Mouse (Mus musculus) liver, embryonic 14.5 days (tissue): ENCODE measurements around the gene Paip2b. TPM values are rescaled to one million over a fixed set of nuclear protein-coding genes. Genes with fewer than 3 reads are reported as not detected.

Source experiments
- ATAC-seq: fragments of 200-750 bp; cut with Nextera tagmentation; 2 replicates; pipeline ENCODE4 v1.8.0; 2017; ENCODE audit warnings: moderate number of reproducible peaks, mild to moderate bottlenecking, moderate library complexity; ENCODE audit not compliant: insufficient read depth
- DNase-seq, 3 experiments: peaks; one replicate each; pipeline ENCODE4 v3.0.0-alpha.2; 2012 to 2013; ENCODE audit warnings: low read depth in 3 of 3, low spot score in 3 of 3
- H3K27ac ChIP-seq: fragments of 300-500 bp; sonication (generic); 2 replicates; pipeline ENCODE4 v1.5.1; 2014; ENCODE audit warnings: moderate library complexity, mild to moderate bottlenecking, control low read depth, inconsistent platforms
- H3K27me3 ChIP-seq: fragments of 300-500 bp; sonication (generic); 2 replicates; pipeline ENCODE4 v1.6.1; 2014; ENCODE audit warnings: mild to moderate bottlenecking, low read length, moderate library complexity; ENCODE audit not compliant: control insufficient read depth, insufficient read depth
- H3K36me3 ChIP-seq: fragments of 300-500 bp; sonication (generic); replicated peaks from 2 replicates; pipeline ENCODE4 v1.6.1; 2014; ENCODE audit warnings: low read depth; ENCODE audit not compliant: control insufficient read depth, insufficient read depth
- H3K4me1 ChIP-seq, 2 experiments: fragments of 200-500 bp in 1 of 2; fragments of 300-500 bp in 1 of 2; sonication (generic) in 1 of 2; replicated peaks; 2 replicates each; pipeline ENCODE4 v1.6.1; 2012 to 2014; ENCODE audit warnings: antibody characterized with exemption in 1 of 2, inconsistent platforms in 1 of 2, low read length in 1 of 2; ENCODE audit not compliant: control insufficient read depth in 2 of 2, insufficient read depth in 2 of 2
- H3K4me2 ChIP-seq: fragments of 300-500 bp; sonication (generic); 2 replicates; pipeline ENCODE4 v1.6.1; 2014; ENCODE audit warnings: low read depth, mild to moderate bottlenecking, control low read depth, moderate library complexity
- H3K4me3 ChIP-seq, 2 experiments: fragments of 200-500 bp in 1 of 2; fragments of 300-500 bp in 1 of 2; sonication (generic) in 1 of 2; 2 replicates each; pipeline ENCODE4 v1.5.1; 2012 to 2014; ENCODE audit warnings: low read depth in 2 of 2, low read length in 2 of 2, mild to moderate bottlenecking in 2 of 2, control low read depth in 1 of 2, inconsistent platforms in 1 of 2, moderate library complexity in 1 of 2; ENCODE audit not compliant: insufficient read depth in 1 of 2
- H3K9ac ChIP-seq: fragments of 300-500 bp; sonication (generic); replicated peaks from 2 replicates; pipeline ENCODE4 v1.6.1; 2014; ENCODE audit warnings: mild to moderate bottlenecking, control low read depth, moderate library complexity
- H3K9me3 ChIP-seq: fragments of 300-500 bp; sonication (generic); 2 replicates; pipeline ENCODE4 v1.6.1; 2016; ENCODE audit warnings: low read length, mixed read lengths; ENCODE audit not compliant: control insufficient read depth
- CTCF ChIP-seq: IDR thresholded peaks from 2 replicates; pipeline ENCODE4 v1.5.1; 2016; ENCODE audit warnings: antibody characterized with exemption, low read depth, control low read depth
- EP300 ChIP-seq: IDR thresholded peaks from 2 replicates; pipeline ENCODE4 v1.6.1; 2016; ENCODE audit warnings: antibody characterized with exemption, low read depth
- WGBS: fragments of 180-500 bp; shearing (Covaris S2); extraction: QIAGEN DNeasy Blood & Tissue Kit; methylation state at CpG from one replicate; pipeline ENCODE4 v1.1.7; 2014; ENCODE audit not compliant: insufficient replicate concordance; 5-methylcytosine and 5-hydroxymethylcytosine counted together
- polyA plus RNA-seq, 2 experiments: library from polyadenylated mRNA; depleted of rRNA in 1 of 2; stranded (reverse) in 1 of 2; unstranded in 1 of 2; fragments of >200 nt; fragmentation: Nextera tagmentation in 1 of 2; extraction: Ambion mirVana in 1 of 2; gene quantifications; 2 replicates each; pipeline versions ENCODE4 v1.2.1 to v1.2.3; 2012 to 2014

Paip2b gene
- polyA plus RNA-seq, 2 experiments, result 3.5 to 5.6 TPM

- Histone ChIP-seq H3K27ac (no peak overlapping the region), H3K9ac (no peak overlapping the region), H3K4me1 (peaks cover 0 to 8% of the 10 kb centered on the region in 2 experiments; a peak in 2 of 4 replicates), H3K4me2 (no peak overlapping the region), H3K9me3 (no peaks in the 10 kb centered on the region), H3K27me3 (no peaks in the 10 kb centered on the region), H3K36me3 (no peaks in the 10 kb centered on the region; the same call in 1 of the 2 replicates), H3K4me3 (no peak overlapping the region)
- ATAC-seq, result no peak
- 79% methylated on average over 7 of the region's 7 CpGs for WGBS
- no peak for TF ChIP-seq CTCF
- no peak for TF ChIP-seq EP300
- DNase-seq, result no peak
Measured at GRCm38 (mm10) chr6:83778306-83778705, 53.2 kb downstream of the Paip2b start.

GRCm38 (mm10) chr6:83775638-83776293 is 55.8 kb downstream of the Paip2b start, which contains the start of gene Tex261:
Gene Tex261, minus strand, starts transcription at chr6:83775813.
- peak within 1 kb of the TSS; percentile 85 for H3K9ac ChIP-seq
- H3K4me1 ChIP-seq, result peaks cover 0 to 8% of the 10 kb centered on the region in 2 experiments; a peak in 2 of 4 replicates
- no peaks in the 10 kb centered on the region for H3K27me3 ChIP-seq
- DNase-seq (peak; percentile 66 to 77 (median 68)), ATAC-seq (peak; percentile 92)
- under 1% methylated on average over 45 of the region's 45 CpGs for WGBS
- peak within 1 kb of the TSS; percentile 78 for H3K27ac ChIP-seq
- H3K9me3 ChIP-seq, result no peaks in the 10 kb centered on the region
- peak within 1 kb of the TSS; percentile 73 for H3K4me2 ChIP-seq
- no peaks in the 10 kb centered on the region; the same call in 1 of the 2 replicates for H3K36me3 ChIP-seq
- no peak for TF ChIP-seq EP300
- TF ChIP-seq CTCF, result peak; percentile 85
- peak within 1 kb of the TSS; percentile 68 to 78 for H3K4me3 ChIP-seq

DNA sequence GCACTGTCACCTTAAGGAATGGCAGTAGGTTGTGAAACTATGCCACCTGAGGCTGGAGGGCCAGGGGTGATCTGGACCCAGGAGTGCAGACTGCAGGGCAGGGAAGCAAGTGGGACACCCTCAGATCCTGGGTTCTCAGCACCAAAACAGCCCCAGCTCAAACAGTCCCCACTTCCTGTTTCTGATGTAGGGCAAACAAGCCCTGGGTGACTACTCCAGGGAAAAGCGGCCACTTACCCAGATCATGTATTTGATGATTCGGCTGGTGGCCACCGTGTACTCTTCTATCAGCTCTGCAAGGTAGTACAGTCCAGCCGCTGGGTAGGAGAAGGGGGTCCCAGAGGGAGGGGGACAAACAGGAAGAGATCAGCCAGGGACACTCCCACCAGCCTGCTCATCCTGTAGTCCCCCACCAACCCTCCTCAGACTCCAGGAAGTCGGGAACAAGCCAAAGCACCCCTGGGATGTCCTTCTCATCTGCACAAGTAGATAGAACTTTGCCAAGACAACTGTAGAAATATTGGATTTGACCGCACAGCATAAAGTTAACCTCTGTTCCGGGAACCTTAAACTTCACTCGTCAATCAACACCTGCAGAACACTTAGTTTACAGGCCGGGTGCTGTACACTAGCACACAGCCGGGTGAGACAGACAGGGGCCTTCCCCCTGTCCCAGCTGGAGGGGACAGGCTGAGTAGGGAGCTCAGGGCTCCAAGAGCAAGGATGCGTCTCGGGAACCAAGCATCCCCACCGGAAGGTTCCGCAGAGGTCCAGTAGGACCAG is 56.6 kb downstream of the Paip2b start:
- Histone ChIP-seq H3K4me3 (peak overlapping the region; percentile 68 to 78), H3K27me3 (no peaks in the 10 kb centered on the region), H3K27ac (peak overlapping the region; percentile 78), H3K4me2 (peak overlapping the region; percentile 73), H3K9me3 (no peaks in the 10 kb centered on the region), H3K4me1 (peaks cover 0 to 8% of the 10 kb centered on the region in 2 experiments; a peak in 2 of 4 replicates), H3K36me3 (no peaks in the 10 kb centered on the region; the same call in 1 of the 2 replicates), H3K9ac (peak overlapping the region; percentile 85)
- WGBS, result 1% methylated on average over 14 of the region's 14 CpGs
- ATAC-seq (peak; percentile 54), DNase-seq (peak in 1 of 3 experiments; percentile 20)
- TF ChIP-seq CTCF, result no peak
- no peak for TF ChIP-seq EP300

DNA sequence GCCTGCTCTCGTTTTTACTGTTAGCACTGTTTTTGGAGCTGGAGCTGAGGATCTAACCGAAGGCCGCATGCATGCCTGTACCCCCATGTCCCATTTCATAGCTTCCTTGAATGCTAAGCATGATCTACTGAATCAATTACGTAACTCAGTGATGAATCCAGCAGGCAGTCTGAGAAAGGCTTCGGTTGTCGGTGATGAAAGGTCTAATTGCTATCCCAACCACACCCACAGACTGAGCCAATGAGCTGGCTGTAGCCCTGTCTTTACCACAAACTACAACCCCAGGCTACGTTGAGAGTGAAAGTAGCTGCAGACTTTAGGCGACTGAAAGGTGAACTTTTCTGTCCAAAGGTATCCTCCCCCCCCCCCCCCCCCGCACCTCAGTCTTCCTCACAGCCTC is 57.4 kb downstream of the Paip2b start:
- peaks cover 0 to 8% of the 10 kb centered on the region in 2 experiments; a peak in 2 of 4 replicates for H3K4me1 ChIP-seq
- no peaks in the 10 kb centered on the region for H3K9me3 ChIP-seq
- ATAC-seq, result no peak
- H3K9ac ChIP-seq, result peak overlapping the region; percentile 85
- H3K4me3 ChIP-seq, result peak overlapping the region; percentile 17 to 78
- H3K36me3 ChIP-seq, result no peaks in the 10 kb centered on the region; the same call in 1 of the 2 replicates
- peak overlapping the region; percentile 73 for H3K4me2 ChIP-seq
- TF ChIP-seq CTCF (no peak), EP300 (no peak)
- H3K27me3 ChIP-seq, result no peaks in the 10 kb centered on the region
- peak in 1 of 3 experiments; percentile 22 for DNase-seq
- H3K27ac ChIP-seq, result no peak overlapping the region
- 56% methylated on average over 8 of the region's 9 CpGs for WGBS

GRCm38 (mm10) chr6:83768485-83768884 is 63.1 kb downstream of the Paip2b start:
- Histone ChIP-seq H3K27me3 (peaks cover 4% of the 10 kb centered on the region; the same call in 1 of the 2 replicates), H3K4me1 (no peaks in the 10 kb centered on the region), H3K4me3 (no peak overlapping the region), H3K27ac (no peak overlapping the region), H3K36me3 (no peaks in the 10 kb centered on the region; the same call in 1 of the 2 replicates), H3K4me2 (no peak overlapping the region), H3K9me3 (no peaks in the 10 kb centered on the region), H3K9ac (no peak overlapping the region)
- ATAC-seq (no peak), DNase-seq (no peak)
- WGBS, result 62% methylated on average over 5 of the region's 5 CpGs
- no peak for TF ChIP-seq CTCF
- no peak for TF ChIP-seq EP300
